Mouse (Mus musculus): ENCODE measurements around the gene Gm21866. TPM values are rescaled to one million over a fixed set of nuclear protein-coding genes. Genes with fewer than 3 reads are reported as not detected.
"Not testable (repeated sequence)": the region's sequence is repeated elsewhere in the genome, so short reads cannot be mapped to it uniquely, and the experiment has no call there.

Gene Gm21866
- polyA plus RNA-seq (2012; rRNA removed), result not detected in 2 replicates

DNA sequence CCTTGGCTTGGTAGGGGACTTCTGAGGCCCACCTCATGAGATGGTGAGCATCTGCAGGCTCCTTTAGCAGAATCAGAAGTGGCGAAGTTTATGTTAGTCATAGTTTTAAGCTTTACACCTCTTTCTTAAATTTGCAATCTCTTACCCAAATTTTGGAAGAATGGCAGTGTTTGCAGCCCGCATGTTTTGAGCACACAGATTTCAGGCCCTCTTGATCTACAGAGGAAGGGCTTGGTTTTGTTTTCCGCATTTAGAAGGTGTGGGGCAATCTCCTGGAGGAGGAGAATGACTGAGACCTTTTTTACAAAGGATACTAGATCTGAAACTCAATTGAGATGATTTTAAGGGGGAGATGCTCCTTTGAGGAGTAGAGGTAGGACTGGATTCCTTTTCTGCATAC, at the start of gene Gm21866:
Gm21866 (minus strand) TSS at position 101 of the 400 bp plus-strand sequence.
- 73% methylated on average over 2 of the region's 3 CpGs for WGBS

DNA sequence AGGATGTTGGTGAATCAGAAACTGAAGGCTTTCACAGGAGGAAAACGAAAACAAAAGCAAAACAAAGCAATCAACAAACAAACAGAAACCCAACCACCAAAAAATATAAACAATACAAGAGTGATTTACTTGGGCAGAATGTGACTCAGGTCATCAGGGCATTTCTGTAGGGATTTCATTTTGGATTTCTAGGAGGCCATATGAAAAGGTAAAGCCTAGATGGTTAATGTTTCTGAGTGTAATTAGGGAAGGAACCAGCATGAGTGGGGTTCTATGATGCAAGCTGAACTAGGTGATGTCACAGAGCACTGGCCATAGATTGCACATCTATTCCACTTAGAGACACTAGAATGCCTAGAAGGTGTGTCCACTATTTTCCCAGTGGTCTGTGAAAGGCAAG, 28.3 kb upstream of the Gm21866 start, which contains the start of gene Gm20773:
Gm20773 (plus strand) TSS at position 301 of the 400 bp plus-strand sequence.
- DNase-seq (ENCODE audit: low read depth, low spot score), result not testable (repeated sequence)
- no CpG with 5 or more reads among the region's 1 CpGs for WGBS

More for the DNA sequence above, at the start of gene Gm21866:
- not testable (repeated sequence) for DNase-seq (ENCODE audit: low read depth, low spot score)

Other genes with a start within 250 kb of the Gm21866 start
- not detected in 2 replicates for gene Gm21828, start 241.7 kb downstream of the Gm21866 start, polyA plus RNA-seq (2012; rRNA removed)
- not detected in 2 replicates for gene Gm21440, start 213.2 kb downstream of the Gm21866 start, polyA plus RNA-seq (2012; rRNA removed)
- gene Gm21454, start 213.1 kb downstream of the Gm21866 start, polyA plus RNA-seq (2012; rRNA removed), result not detected in 2 replicates
- not detected in 2 replicates for gene Gm21725, start 116.5 kb downstream of the Gm21866 start, polyA plus RNA-seq (2012; rRNA removed)
- not detected in 2 replicates for gene Gm20773, start 28.4 kb upstream of the Gm21866 start, polyA plus RNA-seq (2012; rRNA removed)

Measured in large intestine, adult 2 months (tissue).